Mouse (Mus musculus) intestine, embryonic 14.5 days (tissue): Measurements from ENCODE around the gene Senp7. TPM values are rescaled to one million over a fixed set of nuclear protein-coding genes. Genes with fewer than 3 reads are reported as not detected.
A peak's percentile ranks its signal among the peaks of the same experiment; 100 is the strongest.

Source experiments
- ATAC-seq: fragments of 200-750 bp; cut with Nextera tagmentation; replicated peaks from 2 replicates; pipeline ENCODE4 v1.8.0; 2017; ENCODE audit warnings: low read depth, moderate number of reproducible peaks, moderate TSS enrichment, moderate library complexity; ENCODE audit not compliant: low FRiP score, low TSS enrichment
- DNase-seq: peaks from one replicate; pipeline ENCODE4 v3.0.0-alpha.2; 2018; ENCODE audit warnings: low spot score
- H3K27ac ChIP-seq: fragments of 300-500 bp; sonication (generic); 2 replicates; pipeline ENCODE4 v1.5.1; 2014; ENCODE audit warnings: low read depth, mild to moderate bottlenecking, control low read depth
- H3K27me3 ChIP-seq: fragments of 300-500 bp; sonication (generic); replicated peaks from 2 replicates; pipeline ENCODE4 v1.6.1; 2014; ENCODE audit warnings: low read length, control low read depth; ENCODE audit not compliant: control insufficient read depth, insufficient read depth
- H3K36me3 ChIP-seq: fragments of 300-500 bp; sonication (generic); 2 replicates; pipeline ENCODE4 v1.6.1; 2014; ENCODE audit warnings: low read length, control low read depth; ENCODE audit not compliant: control insufficient read depth, insufficient read depth
- H3K4me1 ChIP-seq: fragments of 300-500 bp; sonication (generic); replicated peaks from 2 replicates; pipeline ENCODE4 v1.6.1; 2014; ENCODE audit warnings: low read length, control low read depth, mixed read lengths; ENCODE audit not compliant: control insufficient read depth, insufficient read depth
- H3K4me2 ChIP-seq: fragments of 300-500 bp; sonication (generic); 2 replicates; pipeline ENCODE4 v1.6.1; 2014; ENCODE audit warnings: low read length
- H3K4me3 ChIP-seq: fragments of 300-500 bp; sonication (generic); 2 replicates; pipeline ENCODE4 v1.5.1; 2014; ENCODE audit warnings: low read depth, low read length, control low read depth, mixed read lengths
- H3K9ac ChIP-seq: fragments of 300-500 bp; sonication (generic); 2 replicates; pipeline ENCODE4 v1.6.1; 2014; ENCODE audit warnings: mild to moderate bottlenecking, low read length
- H3K9me3 ChIP-seq: fragments of 300-500 bp; sonication (generic); 2 replicates; pipeline ENCODE4 v1.6.1; 2016; ENCODE audit warnings: low read length, control low read depth; ENCODE audit not compliant: control insufficient read depth
- WGBS: fragments of 180-500 bp; shearing (Covaris S2); extraction: QIAGEN DNeasy Blood & Tissue Kit; methylation state at CpG from one replicate; pipeline ENCODE4 v1.1.7; 2014; 5-methylcytosine and 5-hydroxymethylcytosine counted together
- microRNA-seq: library from miRNA; unstranded; fragments of <30 nt; microRNA quantifications from one replicate; pipeline ENCODE4, GENCODE M21; 2016
- polyA plus RNA-seq: library from polyadenylated mRNA; unstranded; fragments of >200 nt; fragmentation: Nextera tagmentation; extraction: Ambion mirVana; gene quantifications from 2 replicates; pipeline ENCODE4 v1.2.1, GENCODE M21; 2014

Senp7 gene
- polyA plus RNA-seq, 1 experiment from 2014 or later, result 28.0 TPM

DNA sequence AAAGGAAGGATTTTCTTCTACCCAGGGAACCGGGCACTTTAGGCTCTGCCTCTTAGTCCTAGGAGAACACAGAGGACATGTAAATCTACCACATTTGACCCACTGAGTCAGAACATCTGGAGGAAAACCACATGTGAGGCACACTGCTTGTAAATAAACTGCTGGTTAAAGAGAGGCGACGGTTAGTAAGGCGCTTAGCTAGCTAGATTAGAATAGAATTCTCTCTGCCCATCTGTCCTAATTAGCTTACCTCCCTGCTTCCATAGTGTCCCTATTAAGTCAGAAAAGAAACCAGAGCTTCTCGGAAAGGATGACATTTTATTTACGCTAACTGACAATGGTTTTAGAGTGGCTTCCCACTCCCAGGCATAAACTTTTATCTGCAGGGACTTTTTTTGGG, 155.9 kb downstream of the Senp7 start, which contains the start of gene Impg2:
Gene Impg2 (plus strand): TSS at position 263 of the 400 bp plus-strand sequence.
- DNase-seq, result no peak
- H3K4me1 ChIP-seq, result peaks cover 3% of the 10 kb centered on the region; the same call in 1 of the 2 replicates
- no peak within 1 kb of the TSS for H3K4me3 ChIP-seq
- H3K9ac ChIP-seq, result no peak within 1 kb of the TSS
- no peak within 1 kb of the TSS for H3K4me2 ChIP-seq
- H3K27me3 ChIP-seq, result no peaks in the 10 kb centered on the region
- WGBS, result 36% methylated on average over 6 of the region's 6 CpGs
- H3K9me3 ChIP-seq, result no peaks in the 10 kb centered on the region
- ATAC-seq, result no peak
- 0 out of 2 replicates have a peak within 1 kb of the TSS, but pooled peaks have one; percentile 16 for H3K27ac ChIP-seq
- H3K36me3 ChIP-seq, result no peaks in the 10 kb centered on the region

DNA sequence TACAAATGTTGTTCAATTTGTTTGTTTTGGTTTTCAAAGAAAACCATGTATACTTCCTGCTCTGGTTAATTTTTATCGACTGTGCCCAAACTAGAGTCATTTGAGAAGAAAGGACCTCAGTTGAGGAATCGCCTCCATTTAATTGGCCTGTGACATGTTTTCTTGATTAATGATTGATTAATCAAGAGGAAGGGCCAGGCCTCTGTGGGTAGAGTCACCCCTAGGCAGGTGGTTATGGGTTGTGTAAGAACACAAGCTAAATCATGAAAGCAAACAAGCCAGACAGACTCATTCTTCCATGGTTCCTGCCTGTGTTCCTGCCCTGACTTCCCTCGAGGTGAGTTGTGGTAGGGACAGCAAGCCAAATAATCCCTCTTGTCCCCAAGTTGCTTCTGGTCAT, 164.6 kb downstream of the Senp7 start:
- Histone ChIP-seq H3K36me3 (no peaks in the 10 kb centered on the region), H3K27ac (no peak overlapping the region), H3K4me2 (no peak overlapping the region), H3K4me1 (no peaks in the 10 kb centered on the region), H3K9ac (no peak overlapping the region), H3K9me3 (no peaks in the 10 kb centered on the region), H3K4me3 (no peak overlapping the region), H3K27me3 (no peaks in the 10 kb centered on the region)
- WGBS, result 78% methylated on average over 3 of the region's 3 CpGs
- DNase-seq (no peak), ATAC-seq (no peak)

GRCm38 (mm10) chr16:56227686-56228085, 179.5 kb downstream of the Senp7 start:
- DNase-seq (no peak), ATAC-seq (no peak)
- H3K4me3 ChIP-seq, result no peak overlapping the region
- H3K4me2 ChIP-seq, result no peak overlapping the region
- no peak overlapping the region for H3K9ac ChIP-seq
- no peaks in the 10 kb centered on the region for H3K9me3 ChIP-seq
- no peaks in the 10 kb centered on the region for H3K36me3 ChIP-seq
- no peaks in the 10 kb centered on the region for H3K27me3 ChIP-seq
- H3K4me1 ChIP-seq, result no peaks in the 10 kb centered on the region
- H3K27ac ChIP-seq, result no peak overlapping the region

- 33% methylated on average over 2 of the region's 2 CpGs for WGBS
- H3K4me3 ChIP-seq, result no peak overlapping the region
- no peak for DNase-seq
- H3K27ac ChIP-seq, result no peak overlapping the region
- no peaks in the 10 kb centered on the region for H3K4me1 ChIP-seq
- H3K4me2 ChIP-seq, result no peak overlapping the region
- H3K9me3 ChIP-seq, result no peaks in the 10 kb centered on the region
- H3K36me3 ChIP-seq, result no peaks in the 10 kb centered on the region
- no peak for ATAC-seq
- no peak overlapping the region for H3K9ac ChIP-seq
- H3K27me3 ChIP-seq, result no peaks in the 10 kb centered on the region
Observed at GRCm38 (mm10) chr16:56229455-56229854, 181.3 kb downstream of the Senp7 start.

DNA sequence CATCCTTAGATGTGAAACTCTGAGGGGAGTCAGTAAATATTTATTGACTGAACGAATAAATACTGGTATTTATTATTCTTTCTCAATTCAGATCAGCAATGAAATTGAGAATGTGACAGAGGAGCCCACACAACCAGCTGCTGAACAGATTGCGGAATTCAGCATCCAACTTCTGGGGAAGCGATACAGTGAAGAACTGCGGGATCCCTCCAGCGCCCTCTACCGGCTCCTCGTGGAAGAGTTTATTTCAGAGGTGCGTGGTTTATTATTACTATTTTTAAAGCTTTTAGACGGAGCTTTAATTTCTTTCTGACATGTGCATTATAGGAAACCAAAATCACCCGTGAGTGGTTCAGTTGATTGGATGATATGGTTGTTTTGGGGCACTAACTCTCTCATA, 183.2 kb downstream of the Senp7 start:
- WGBS, result 62% methylated on average over 10 of the region's 10 CpGs
- ATAC-seq (no peak), DNase-seq (peak; percentile 66)

DNA sequence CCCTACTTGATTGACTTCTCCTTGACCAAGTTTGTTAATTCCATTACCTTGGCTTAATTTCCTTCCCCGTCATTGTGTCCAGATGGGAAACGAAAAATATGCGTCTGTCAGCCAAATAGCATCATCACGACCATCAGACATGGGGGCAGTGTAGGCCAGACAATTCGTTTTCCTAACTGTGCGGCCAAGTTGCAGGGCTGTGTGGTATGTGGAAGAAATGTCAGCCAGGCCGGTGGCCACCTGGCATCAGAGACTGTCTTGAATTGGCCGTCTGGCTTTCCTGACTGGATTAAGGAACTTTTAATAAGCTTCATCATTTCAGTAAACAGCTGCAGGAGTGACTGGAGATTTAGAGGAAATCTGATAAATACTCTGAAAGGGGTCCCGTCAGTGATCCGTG, 184.6 kb downstream of the Senp7 start:
- DNase-seq (no peak), ATAC-seq (no peak)
- no peaks in the 10 kb centered on the region for H3K36me3 ChIP-seq
- H3K27me3 ChIP-seq, result no peaks in the 10 kb centered on the region
- H3K4me1 ChIP-seq, result no peaks in the 10 kb centered on the region
- no peaks in the 10 kb centered on the region for H3K9me3 ChIP-seq
- WGBS, result 75% methylated on average over 10 of the region's 10 CpGs
- no peak overlapping the region for H3K4me2 ChIP-seq
- H3K27ac ChIP-seq, result no peak overlapping the region
- no peak overlapping the region for H3K4me3 ChIP-seq
- no peak overlapping the region for H3K9ac ChIP-seq

More for the DNA sequence above, 183.2 kb downstream of the Senp7 start:
- H3K4me1 ChIP-seq, result no peaks in the 10 kb centered on the region
- H3K27me3 ChIP-seq, result no peaks in the 10 kb centered on the region
- H3K9me3 ChIP-seq, result no peaks in the 10 kb centered on the region
- H3K9ac ChIP-seq, result no peak overlapping the region
- no peak overlapping the region for H3K4me3 ChIP-seq
- no peak overlapping the region for H3K27ac ChIP-seq
- H3K36me3 ChIP-seq, result no peaks in the 10 kb centered on the region
- no peak overlapping the region for H3K4me2 ChIP-seq

Small RNA genes within 50 kb of the gene (microRNA-seq; reads per million reads assigned to microRNA genes)
- gene Gm24047, result not detected

Other genes starting within 250 kb of the Senp7 start
- gene Nfkbiz, start 209.4 kb upstream of the Senp7 start, polyA plus RNA-seq, result 8.9 and 10.8 TPM in 2 replicates
- gene Nxpe3, start 153.1 kb upstream of the Senp7 start, polyA plus RNA-seq, result 1.3 and 1.5 TPM in 2 replicates
- gene Cep97, start 113.5 kb upstream of the Senp7 start, polyA plus RNA-seq, result 8.3 and 10.6 TPM in 2 replicates
- 882 and 886 TPM in 2 replicates for gene Rpl24, start 82.1 kb upstream of the Senp7 start, polyA plus RNA-seq
- 18.9 and 20.3 TPM in 2 replicates for gene Zbtb11, start 74.5 kb upstream of the Senp7 start, polyA plus RNA-seq
- 195 and 219 TPM in 2 replicates for gene Pcnp, start 18.6 kb upstream of the Senp7 start, polyA plus RNA-seq
- gene Trmt10c, start 10.5 kb upstream of the Senp7 start, polyA plus RNA-seq, result 28.5 and 29.6 TPM in 2 replicates
- 0.05 and 0.24 TPM in 2 replicates for gene Impg2, start 156.0 kb downstream of the Senp7 start, polyA plus RNA-seq